Mouse (Mus musculus) bone marrow macrophage, adult 2 months (primary cell): ENCODE data around the gene Pth.

Experiments used
- CTCF ChIP-seq: IDR thresholded peaks from 2 replicates; pipeline ENCODE4 v1.5.1; 2012; ENCODE audit warnings: low read depth, mild to moderate bottlenecking, low read length, moderate library complexity
- POLR2A ChIP-seq: IDR thresholded peaks from 2 replicates; pipeline ENCODE4 v1.6.1; 2012; ENCODE audit warnings: mild to moderate bottlenecking, low read depth, low read length, borderline replicate concordance

DNA sequence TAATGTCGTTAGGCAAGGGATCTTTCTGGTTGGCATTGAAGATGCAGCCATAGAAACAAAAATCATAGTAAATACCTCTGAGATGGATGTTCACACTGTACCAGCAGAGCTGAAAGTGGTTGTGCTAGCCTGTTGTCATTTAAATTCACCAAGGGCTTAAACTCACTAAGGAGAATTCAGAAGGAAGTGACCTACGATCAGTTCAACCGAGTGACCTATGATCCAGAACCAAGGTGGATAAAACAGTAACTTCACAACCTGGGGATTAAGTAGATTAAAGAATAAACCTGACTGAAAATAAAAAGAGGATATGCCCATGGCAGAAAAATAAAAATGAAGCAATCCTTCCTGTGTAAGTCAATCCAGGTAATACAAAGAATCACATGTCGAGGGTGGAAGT lies 44.5 kb upstream of the Pth start:
- no peak for TF ChIP-seq CTCF
- TF ChIP-seq POLR2A: no peak
